Mouse (Mus musculus) heart, embryonic 11.5 days (tissue): Measurements from ENCODE around the gene Repin1. TPM values are rescaled to one million over a fixed set of nuclear protein-coding genes. Genes with fewer than 3 reads are reported as not detected.

Experiments
- ATAC-seq: fragments of 200-750 bp; cut with Nextera tagmentation; replicated peaks from 2 replicates; pipeline ENCODE4 v1.8.0; 2017; ENCODE audit warnings: moderate library complexity; ENCODE audit not compliant: insufficient number of reproducible peaks, low FRiP score, low TSS enrichment
- H3K27ac ChIP-seq: fragments of 300-500 bp; sonication (generic); 2 replicates; pipeline ENCODE4 v1.5.1; 2014; ENCODE audit warnings: mild to moderate bottlenecking, low read depth, low read length
- H3K27me3 ChIP-seq: fragments of 300-500 bp; sonication (generic); 2 replicates; pipeline ENCODE4 v1.6.1; 2014; ENCODE audit warnings: mild to moderate bottlenecking, low read length, mixed read lengths; ENCODE audit not compliant: control insufficient read depth, insufficient read depth
- H3K36me3 ChIP-seq: fragments of 300-500 bp; sonication (generic); 2 replicates; pipeline ENCODE4 v1.6.1; 2014; ENCODE audit warnings: mild to moderate bottlenecking, low read length, moderate library complexity, mixed read lengths; ENCODE audit not compliant: control insufficient read depth, insufficient read depth
- H3K4me1 ChIP-seq: fragments of 300-500 bp; sonication (generic); 2 replicates; pipeline ENCODE4 v1.6.1; 2014; ENCODE audit warnings: low read length; ENCODE audit not compliant: control insufficient read depth, insufficient read depth
- H3K4me2 ChIP-seq: fragments of 300-500 bp; sonication (generic); 2 replicates; pipeline ENCODE4 v1.6.1; 2014; ENCODE audit warnings: mild to moderate bottlenecking, moderate library complexity
- H3K4me3 ChIP-seq: fragments of 300-500 bp; sonication (generic); 2 replicates; pipeline ENCODE4 v1.5.1; 2014; ENCODE audit warnings: low read depth, low read length
- H3K9ac ChIP-seq: fragments of 300-500 bp; sonication (generic); 2 replicates; pipeline ENCODE4 v1.6.1; 2014; ENCODE audit warnings: mild to moderate bottlenecking, low read depth, low read length, moderate library complexity
- H3K9me3 ChIP-seq: fragments of 300-500 bp; sonication (generic); replicated peaks from 2 replicates; pipeline ENCODE4 v1.6.1; 2016; ENCODE audit warnings: low read length; ENCODE audit not compliant: control insufficient read depth
- WGBS: fragments of 180-500 bp; shearing (Covaris S2); extraction: QIAGEN DNeasy Blood & Tissue Kit; methylation state at CpG from one replicate; pipeline ENCODE4 v1.1.7; 2014; ENCODE audit not compliant: insufficient replicate concordance; 5-methylcytosine and 5-hydroxymethylcytosine counted together
- polyA plus RNA-seq: library from polyadenylated mRNA; unstranded; fragments of >200 nt; fragmentation: Nextera tagmentation; extraction: Ambion mirVana; gene quantifications from 2 replicates; pipeline ENCODE4 v1.2.1, GENCODE M21; 2014

The Repin1 gene
- polyA plus RNA-seq, 1 experiment from 2014 or later = 22.0 TPM

DNA sequence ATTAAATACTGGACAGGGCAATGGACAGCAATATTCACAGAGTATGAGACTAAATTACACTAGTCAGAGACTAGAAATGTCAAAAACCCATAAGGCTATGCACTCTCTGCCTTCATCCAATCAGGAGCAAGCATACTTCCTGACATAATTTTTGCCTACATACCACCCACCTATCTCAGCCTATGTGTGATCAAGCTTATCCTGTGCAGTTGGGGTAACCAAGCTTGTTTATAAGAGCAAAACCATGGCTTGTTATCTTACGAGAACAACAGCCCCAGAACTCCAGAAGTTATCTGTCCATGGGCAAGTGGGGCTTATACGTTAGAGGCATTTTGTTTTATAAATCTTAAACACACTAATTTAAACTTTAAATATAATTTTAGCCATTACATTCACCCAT is 41.4 kb downstream of the Repin1 start:
- H3K4me3 ChIP-seq = no peak overlapping the region
- H3K27ac ChIP-seq = no peak overlapping the region
- H3K27me3 ChIP-seq = no peaks in the 10 kb centered on the region; the same call in 1 of the 2 replicates
- H3K4me1 ChIP-seq = peaks cover 3% of the 10 kb centered on the region; the same call in 1 of the 2 replicates
- H3K4me2 ChIP-seq = no peak overlapping the region
- no peak overlapping the region for H3K9ac ChIP-seq
- no peak for ATAC-seq
- H3K36me3 ChIP-seq = no peaks in the 10 kb centered on the region
- no peaks in the 10 kb centered on the region for H3K9me3 ChIP-seq
- WGBS = 75% methylated on average over 2 of the region's 2 CpGs

- WGBS = 37% methylated on average over 6 of the region's 6 CpGs
- Histone ChIP-seq H3K27ac (no peak overlapping the region), H3K4me1 (peaks cover 3% of the 10 kb centered on the region; the same call in 1 of the 2 replicates), H3K4me2 (0 out of 2 replicates have a peak overlapping the region, but pooled peaks have one; percentile 7), H3K36me3 (no peaks in the 10 kb centered on the region), H3K9ac (no peak overlapping the region), H3K27me3 (no peaks in the 10 kb centered on the region), H3K9me3 (no peaks in the 10 kb centered on the region), H3K4me3 (no peak overlapping the region)
- no peak for ATAC-seq
Observed at GRCm38 (mm10) chr6:48636515-48636914, 42.8 kb downstream of the Repin1 start.

DNA sequence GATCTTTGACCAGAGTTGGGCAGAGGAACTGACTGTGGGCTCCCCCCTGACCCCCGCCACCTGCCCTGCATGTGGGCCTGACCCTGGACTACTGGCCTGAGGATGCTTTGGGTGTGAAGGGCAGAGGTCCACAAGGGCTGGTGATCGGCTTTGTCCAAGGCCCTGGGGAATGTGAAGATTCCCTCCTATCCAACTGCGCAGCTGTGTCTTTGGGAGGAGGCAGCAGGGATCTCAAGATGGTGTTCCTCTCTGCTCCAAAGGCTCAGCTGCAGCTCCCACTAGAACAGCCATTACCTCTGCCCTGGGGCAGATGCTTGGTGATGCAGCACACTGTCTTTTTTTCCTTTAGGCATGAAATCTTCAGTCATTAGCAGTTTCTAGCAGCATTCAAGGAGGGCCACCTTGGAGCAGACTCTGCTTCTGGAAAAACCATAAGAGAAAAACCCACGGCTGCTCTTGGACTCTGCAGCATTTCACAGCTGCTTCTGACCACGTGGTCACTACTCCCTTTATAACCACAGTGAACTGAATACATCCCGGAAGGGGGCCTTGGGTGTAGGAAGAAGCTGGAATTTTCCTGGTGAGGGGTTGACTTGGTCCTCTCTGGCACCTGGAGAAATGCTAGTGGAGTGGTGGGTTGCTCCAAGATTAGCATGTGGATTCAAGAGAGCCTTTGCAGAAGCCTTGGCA is 44.3 kb downstream of the Repin1 start:
- Histone ChIP-seq H3K27me3 (no peaks in the 10 kb centered on the region), H3K4me2 (no peak overlapping the region), H3K9me3 (no peaks in the 10 kb centered on the region), H3K27ac (no peak overlapping the region), H3K9ac (no peak overlapping the region), H3K36me3 (no peaks in the 10 kb centered on the region), H3K4me1 (peaks cover 3% of the 10 kb centered on the region; the same call in 1 of the 2 replicates), H3K4me3 (no peak overlapping the region)
- WGBS = 66% methylated on average over 6 of the region's 6 CpGs
- ATAC-seq = no peak

- WGBS = 65% methylated on average over 2 of the region's 2 CpGs
- H3K27ac ChIP-seq = no peak overlapping the region
- peaks cover 3% of the 10 kb centered on the region; the same call in 1 of the 2 replicates for H3K4me1 ChIP-seq
- H3K36me3 ChIP-seq = no peaks in the 10 kb centered on the region
- no peak for ATAC-seq
- no peak overlapping the region for H3K4me3 ChIP-seq
- H3K9me3 ChIP-seq = no peaks in the 10 kb centered on the region
- no peak overlapping the region for H3K9ac ChIP-seq
- no peaks in the 10 kb centered on the region for H3K27me3 ChIP-seq
- H3K4me2 ChIP-seq = no peak overlapping the region
Observed at GRCm38 (mm10) chr6:48638553-48638952, 44.9 kb downstream of the Repin1 start.

- Histone ChIP-seq H3K9ac (no peak overlapping the region), H3K36me3 (no peaks in the 10 kb centered on the region), H3K27me3 (no peaks in the 10 kb centered on the region), H3K4me1 (peaks cover 3% of the 10 kb centered on the region; the same call in 1 of the 2 replicates), H3K27ac (no peak overlapping the region), H3K4me2 (no peak overlapping the region), H3K4me3 (no peak overlapping the region), H3K9me3 (no peaks in the 10 kb centered on the region)
- no peak for ATAC-seq
- WGBS = 65% methylated on average over 6 of the region's 6 CpGs
Observed at GRCm38 (mm10) chr6:48641391-48641790, 47.7 kb downstream of the Repin1 start.

GRCm38 (mm10) chr6:48642764-48643292 is 49.1 kb downstream of the Repin1 start:
- WGBS = 20% methylated on average over 4 of the region's 4 CpGs
- Histone ChIP-seq H3K9me3 (no peaks in the 10 kb centered on the region), H3K4me3 (no peak overlapping the region), H3K9ac (no peak overlapping the region), H3K4me2 (no peak overlapping the region), H3K4me1 (no peaks in the 10 kb centered on the region), H3K36me3 (no peaks in the 10 kb centered on the region), H3K27me3 (no peaks in the 10 kb centered on the region), H3K27ac (no peak overlapping the region)
- ATAC-seq = no peak

DNA sequence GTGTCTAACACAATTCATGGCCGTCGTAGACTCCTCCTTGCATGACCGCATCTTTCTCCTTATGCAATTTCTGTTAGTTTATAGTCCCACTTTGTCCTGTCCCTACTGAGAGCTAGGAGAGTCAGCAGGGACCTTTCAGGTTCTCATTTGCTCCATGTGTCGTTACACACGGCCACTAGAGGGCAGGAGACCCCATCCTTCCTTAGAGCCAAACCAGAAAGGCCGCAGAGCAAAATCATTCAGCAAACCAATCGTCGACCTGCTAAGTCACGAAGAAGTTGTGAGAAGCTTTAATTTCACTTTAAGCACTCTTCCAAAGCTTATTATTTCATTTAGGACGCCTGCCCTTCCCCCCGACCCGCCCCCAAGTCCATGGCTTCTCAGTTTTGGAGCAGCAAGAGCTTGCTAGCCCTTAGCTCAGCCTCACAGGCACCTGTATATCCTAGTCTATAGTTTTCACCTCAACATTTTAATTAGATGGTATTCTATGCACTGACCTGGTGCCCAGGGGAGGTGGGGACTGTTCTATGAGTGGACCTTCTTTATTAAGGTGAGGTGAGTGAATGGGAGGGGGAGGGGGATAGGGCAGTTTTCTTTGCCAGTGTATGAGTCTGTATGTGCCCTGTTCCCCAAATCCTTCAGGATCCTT is 52.1 kb downstream of the Repin1 start:
- whole genome bisulfite sequencing = 12% methylated on average over 12 of the region's 12 CpGs
- H3K27ac ChIP-seq = no peak overlapping the region
- no peaks in the 10 kb centered on the region for H3K27me3 ChIP-seq
- H3K36me3 ChIP-seq = no peaks in the 10 kb centered on the region
- no peak for ATAC-seq
- H3K9me3 ChIP-seq = no peaks in the 10 kb centered on the region
- no peak overlapping the region for H3K4me3 ChIP-seq
- H3K4me2 ChIP-seq = peak overlapping the region; percentile 16; the same call in 1 of the 2 replicates
- H3K9ac ChIP-seq = no peak overlapping the region
- no peaks in the 10 kb centered on the region for H3K4me1 ChIP-seq

DNA sequence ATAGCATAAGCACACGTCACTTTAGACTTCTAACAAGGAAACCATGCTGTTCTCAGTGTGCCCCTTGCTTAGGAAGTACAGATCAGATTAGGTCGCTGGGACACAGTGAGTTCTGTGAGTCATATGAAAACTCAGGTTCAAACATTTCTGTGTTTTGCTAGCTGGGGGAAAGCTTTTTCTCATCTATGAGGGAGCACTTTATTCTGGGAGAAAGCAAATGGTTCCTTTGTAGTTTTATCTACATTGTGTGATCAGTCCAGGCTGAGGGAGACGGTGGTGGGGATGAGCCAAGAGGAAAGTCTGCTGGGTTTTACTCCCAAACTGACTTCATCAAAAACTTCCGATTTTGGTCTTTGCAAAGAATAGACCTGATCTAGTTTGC is 52.6 kb downstream of the Repin1 start:
- Histone ChIP-seq H3K27me3 (no peaks in the 10 kb centered on the region), H3K9ac (no peak overlapping the region), H3K27ac (no peak overlapping the region), H3K9me3 (no peaks in the 10 kb centered on the region), H3K4me1 (no peaks in the 10 kb centered on the region), H3K36me3 (no peaks in the 10 kb centered on the region), H3K4me2 (no peak overlapping the region), H3K4me3 (no peak overlapping the region)
- no peak for ATAC-seq
- WGBS = 61% methylated on average over 4 of the region's 4 CpGs
